21 mouse cellular contexts compared by ENCODE assay signal in the genomic region with DNA sequence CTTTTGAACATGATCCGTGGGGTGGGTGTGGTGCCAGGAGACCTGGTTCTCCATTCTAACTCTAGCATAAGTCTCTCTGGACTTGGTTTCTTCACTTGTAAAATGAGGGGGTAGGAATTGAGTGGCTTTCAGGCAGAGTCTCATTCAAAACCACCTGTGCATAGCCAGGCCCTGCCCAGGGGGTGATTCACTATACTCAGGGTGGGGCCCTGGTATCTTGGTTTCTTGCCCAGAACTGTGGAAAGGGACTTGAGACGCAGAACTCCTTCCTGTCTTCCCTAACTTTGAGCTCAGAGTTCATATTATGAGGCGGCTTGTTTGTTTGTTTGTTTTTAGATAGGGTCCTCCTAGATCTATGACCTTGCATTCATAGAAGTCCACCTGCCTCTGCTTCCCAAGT. TPM values are rescaled to one million over a fixed set of nuclear protein-coding genes. Genes with fewer than 3 reads are reported as not detected.
DNase-seq lines count a peak whose midpoint lies in the region; ATAC-seq and TF ChIP-seq lines count a peak whose summit lies in the region.
"Had no signal": no experiment of that assay in that cellular context is flagged by ENCODE, and none has a peak within 500 bp of the region (broad histone marks: within the 10 kb centered on the region; RNA-seq: fewer than 3 reads in every experiment).

No protein-coding gene starts in this region.

- no peaks in the 10 kb centered on the region for H3K36me3 ChIP-seq in kidney, adult 2 months (ENCODE audit: control insufficient read depth, insufficient read depth, low read length)
- H3K36me3 ChIP-seq in intestine, embryonic 15.5 days: no peaks in the 10 kb centered on the region
- no peaks in the 10 kb centered on the region for H3K36me3 ChIP-seq in stomach, embryonic 16.5 days (ENCODE audit: control insufficient read depth, insufficient read depth, low read length)
- H3K36me3 ChIP-seq: hindbrain, embryonic 10.5 days had no signal

- 0 out of 2 replicates have a peak, but pooled peaks have one; percentile 43 for ATAC-seq in intestine, embryonic 15.5 days
- ATAC-seq in stomach, embryonic 16.5 days (ENCODE audit: insufficient read depth, low FRiP score): 0 out of 2 replicates have a peak, but pooled peaks have one; percentile 55

- H3K27me3 ChIP-seq in kidney, adult 2 months (replicated peaks; ENCODE audit: control insufficient read depth, insufficient read depth, low read length): no peaks in the 10 kb centered on the region
- no peaks in the 10 kb centered on the region for H3K27me3 ChIP-seq in intestine, embryonic 15.5 days (replicated peaks)
- no peaks in the 10 kb centered on the region for H3K27me3 ChIP-seq in stomach, embryonic 16.5 days (ENCODE audit: control insufficient read depth, insufficient read depth, low read length)

- no peak overlapping the region for H3K4me3 ChIP-seq in kidney, adult 2 months (ENCODE audit: insufficient read depth, low read depth, low read length)
- no peak overlapping the region for H3K4me3 ChIP-seq in intestine, embryonic 15.5 days (replicated peaks)
- no peak overlapping the region for H3K4me3 ChIP-seq in stomach, embryonic 16.5 days (replicated peaks; ENCODE audit: low read length)
- H3K4me3 ChIP-seq: erythroblast, embryonic 14.5 days; hindbrain, embryonic 10.5 days; left cerebral cortex, adult 2 months had no signal

- no peak for TF ChIP-seq POLR2A in kidney, adult 2 months (IDR thresholded peaks at IDR 0.05; ENCODE audit: low read depth, low read length)

- WGBS in kidney, adult 2 months: 31% methylated on average over 3 of the region's 3 CpGs
- 57% methylated on average over 3 of the region's 3 CpGs for WGBS in intestine, embryonic 15.5 days
- whole genome bisulfite sequencing in stomach, embryonic 16.5 days: 56% methylated on average over 3 of the region's 3 CpGs

- H3K9me3 ChIP-seq in intestine, embryonic 15.5 days: no peaks in the 10 kb centered on the region
- H3K9me3 ChIP-seq in stomach, embryonic 16.5 days (replicated peaks; ENCODE audit: control insufficient read depth, low read length): no peaks in the 10 kb centered on the region
- H3K9me3 ChIP-seq: hindbrain, embryonic 10.5 days had no signal

- no peak overlapping the region for H3K4me2 ChIP-seq in intestine, embryonic 15.5 days (replicated peaks)
- no peak overlapping the region; the same call in 1 of the 2 replicates for H3K4me2 ChIP-seq in stomach, embryonic 16.5 days (ENCODE audit: low read depth, low read length)

- H3K9ac ChIP-seq in intestine, embryonic 15.5 days: no peak overlapping the region
- H3K9ac ChIP-seq in stomach, embryonic 16.5 days (ENCODE audit: low read length): peak overlapping the region; percentile 62

- 0 out of 2 replicates have a peak overlapping the region, but pooled peaks have one; percentile 7 for H3K27ac ChIP-seq in kidney, adult 2 months (ENCODE audit: insufficient read depth, low read depth, low read length)
- H3K27ac ChIP-seq in intestine, embryonic 15.5 days: no peak overlapping the region
- H3K27ac ChIP-seq in stomach, embryonic 16.5 days (ENCODE audit: low read length): peak overlapping the region; percentile 95
- H3K27ac ChIP-seq: hindbrain, embryonic 10.5 days; kidney, postnatal 0 days had no signal

- no peak for TF ChIP-seq CTCF in kidney, adult 2 months (conservative IDR thresholded peaks at IDR 0.05; ENCODE audit: insufficient read depth, insufficient read length, low read depth, low read length)

- peak; percentile 43 for DNase-seq in kidney, adult 2 months
- DNase-seq in kidney, adult 11 months: no peak
- peak; percentile 43 for DNase-seq in lung, postnatal 36 days
- DNase-seq in lung, postnatal 25 days (ENCODE audit: low spot score): no peak
- no peak for DNase-seq in retina, embryonic 14.5 days (ENCODE audit: low spot score)
- no peak for DNase-seq in thymus, adult 18-20 months
- DNase-seq: lung, postnatal 4 days; midbrain, embryonic 14.5 days; spleen, adult 18-20 months had no signal

- peaks cover 34% of the 10 kb centered on the region for H3K4me1 ChIP-seq in kidney, adult 2 months (ENCODE audit: control insufficient read depth, insufficient read depth, low read length)
- H3K4me1 ChIP-seq in intestine, embryonic 15.5 days (replicated peaks): peaks cover 43% of the 10 kb centered on the region
- peaks cover 49% of the 10 kb centered on the region for H3K4me1 ChIP-seq in stomach, embryonic 16.5 days (ENCODE audit: control insufficient read depth, insufficient read depth, low read length)

RNA-seq across cellular contexts. Expression of a gene that starts 14.5 kb away (rescaled TPM):
- 73.1 and 91.8 TPM in 2 replicates for polyA plus RNA-seq in kidney, adult 2 months (2012; rRNA removed)
- 11.8 and 12.7 TPM in 2 replicates for polyA plus RNA-seq in intestine, embryonic 15.5 days (2015; fragmentation: Nextera tagmentation; extraction: Ambion mirVana)
- 12.5 and 13.0 TPM in 2 replicates for polyA plus RNA-seq in stomach, embryonic 16.5 days (2015; fragmentation: Nextera tagmentation; extraction: Ambion mirVana)

RNA-seq across cellular contexts. Expression of a gene that starts 37.3 kb away (rescaled TPM):
- 16.6 and 18.0 TPM in 2 replicates for polyA plus RNA-seq in kidney, adult 2 months (2012; rRNA removed)
- 10.3 and 11.0 TPM in 2 replicates for polyA plus RNA-seq in intestine, embryonic 15.5 days (2015; fragmentation: Nextera tagmentation; extraction: Ambion mirVana)
- 17.8 and 21.5 TPM in 2 replicates for polyA plus RNA-seq in stomach, embryonic 16.5 days (2015; fragmentation: Nextera tagmentation; extraction: Ambion mirVana)

RNA-seq across cellular contexts. Expression of a gene that starts 38.4 kb away (rescaled TPM):
- polyA plus RNA-seq in kidney, adult 2 months (2012; rRNA removed): 0.29 TPM in 1 of 2 replicates, not detected in the other
- not detected in 2 replicates for polyA plus RNA-seq in intestine, embryonic 15.5 days (2015; fragmentation: Nextera tagmentation; extraction: Ambion mirVana)
- not detected in 2 replicates for polyA plus RNA-seq in stomach, embryonic 16.5 days (2015; fragmentation: Nextera tagmentation; extraction: Ambion mirVana)
- polyA plus RNA-seq: brain, embryonic 14.5 days; cortical plate, adult 2 months; erythroblast, embryonic 14.5 days; frontal cortex, adult 2 months; heart, embryonic 14.5 days; hindbrain, embryonic 10.5 days; kidney, postnatal 0 days; liver, adult 2 months; midbrain, embryonic 14.5 days; neural tube, embryonic 11.5 days had no signal

RNA-seq across cellular contexts. Expression of a gene that starts 41.8 kb away (rescaled TPM):
- 0.86 and 1.0 TPM in 2 replicates for polyA plus RNA-seq in kidney, adult 2 months (2012; rRNA removed)
- not detected in 2 replicates for polyA plus RNA-seq in intestine, embryonic 15.5 days (2015; fragmentation: Nextera tagmentation; extraction: Ambion mirVana)
- polyA plus RNA-seq in stomach, embryonic 16.5 days (2015; fragmentation: Nextera tagmentation; extraction: Ambion mirVana): 0.37 TPM in 1 of 2 replicates, not detected in the other
- polyA plus RNA-seq: heart, embryonic 14.5 days; hindbrain, embryonic 10.5 days; midbrain, embryonic 14.5 days; neural tube, embryonic 11.5 days had no signal

RNA-seq across cellular contexts. Expression of a gene that starts 44.5 kb away (rescaled TPM):
- polyA plus RNA-seq in kidney, adult 2 months (2012; rRNA removed): not detected in 2 replicates
- polyA plus RNA-seq in intestine, embryonic 15.5 days (2015; fragmentation: Nextera tagmentation; extraction: Ambion mirVana): not detected in 2 replicates
- not detected in 2 replicates for polyA plus RNA-seq in stomach, embryonic 16.5 days (2015; fragmentation: Nextera tagmentation; extraction: Ambion mirVana)
- polyA plus RNA-seq: brain, embryonic 14.5 days; cortical plate, adult 2 months; erythroblast, embryonic 14.5 days; frontal cortex, adult 2 months; heart, embryonic 14.5 days; hindbrain, embryonic 10.5 days; kidney, postnatal 0 days; liver, adult 2 months; midbrain, embryonic 14.5 days; neural tube, embryonic 11.5 days had no signal

Comparison
In these comparisons a context has a peak if more than half of its experiments do, and no peak if none do; other contexts are left out.
1. DNase-seq: peak in kidney, adult 2 months (single experiment) and lung, postnatal 36 days (single experiment); none in kidney, adult 11 months (single experiment), lung, postnatal 25 days (single experiment), retina, embryonic 14.5 days (single experiment) and thymus, adult 18-20 months (0 of 2).